Mouse (Mus musculus): ENCODE data around the gene 2010003K11Rik.
A peak's percentile ranks its signal among the peaks of the same experiment; 100 is the strongest.
"Not testable (repeated sequence)": the region's sequence is repeated elsewhere in the genome, so short reads cannot be mapped to it uniquely, and the experiment has no call there.

The 2010003K11Rik gene

GRCm38 (mm10) chr19:4461981-4462380, 36.4 kb downstream of the 2010003K11Rik start:
- DNase-seq (ENCODE audit: low spot score in 2 of 2): no peak

GRCm38 (mm10) chr19:4456227-4456626, 42.2 kb downstream of the 2010003K11Rik start:
- DNase-seq (ENCODE audit: low spot score in 2 of 2): peak in 1 of 2 experiments; percentile 50

GRCm38 (mm10) chr19:4455071-4455800, 43.1 kb downstream of the 2010003K11Rik start:
- no peak for DNase-seq (ENCODE audit: low spot score in 2 of 2)

- DNase-seq (ENCODE audit: low spot score in 2 of 2): not testable (repeated sequence)
Measured at GRCm38 (mm10) chr19:4454040-4454439, 44.3 kb downstream of the 2010003K11Rik start.

DNA sequence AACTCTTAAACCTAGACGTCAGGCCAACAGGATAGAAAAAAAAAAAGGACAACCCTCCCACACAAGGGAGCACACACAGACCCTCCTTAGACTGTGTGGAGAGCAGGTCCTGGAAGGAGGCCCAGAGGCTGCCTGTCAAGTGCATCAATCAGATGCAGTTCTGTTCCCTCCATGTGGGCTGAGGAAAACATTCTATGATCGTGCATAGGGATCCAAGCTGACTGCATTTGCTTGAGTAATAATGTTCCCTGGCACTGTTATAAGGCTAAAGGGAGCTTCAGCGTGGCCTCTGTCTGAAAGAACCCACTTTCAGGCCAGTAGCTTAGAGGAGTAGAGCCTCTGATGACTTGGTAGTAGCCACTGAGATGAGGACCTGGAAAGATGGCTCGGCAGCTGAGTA, 45.9 kb downstream of the 2010003K11Rik start:
- no peak for DNase-seq (ENCODE audit: low spot score in 2 of 2)

DNA sequence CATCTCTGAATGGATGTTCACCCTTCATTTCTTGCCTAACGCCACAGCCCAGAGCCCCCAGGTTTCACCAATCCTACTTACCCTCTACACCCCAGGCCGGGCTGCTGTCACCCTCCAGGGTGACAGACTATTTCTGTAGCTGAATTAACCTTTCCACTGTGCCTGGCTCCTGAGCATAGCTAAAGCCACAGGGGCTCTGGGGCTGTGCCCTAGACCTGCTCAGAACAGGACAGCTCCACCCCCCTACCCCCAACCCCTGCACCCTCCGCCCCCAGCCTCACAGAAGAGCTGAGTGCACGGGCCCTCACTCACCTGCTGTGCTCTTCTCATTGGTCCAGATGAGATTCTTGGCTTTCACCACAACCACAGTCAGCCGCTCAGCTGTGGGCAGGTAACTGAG, 46.4 kb downstream of the 2010003K11Rik start:
- DNase-seq (ENCODE audit: low spot score in 2 of 2): no peak

GRCm38 (mm10) chr19:4451098-4451497, 47.3 kb downstream of the 2010003K11Rik start:
- no peak for DNase-seq (ENCODE audit: low spot score in 2 of 2)

- DNase-seq (ENCODE audit: low spot score in 2 of 2): no peak
Measured at GRCm38 (mm10) chr19:4450666-4451065, 47.7 kb downstream of the 2010003K11Rik start.

- DNase-seq (ENCODE audit: low spot score in 2 of 2): no peak
Measured at GRCm38 (mm10) chr19:4449230-4449629, 49.2 kb downstream of the 2010003K11Rik start.

DNA sequence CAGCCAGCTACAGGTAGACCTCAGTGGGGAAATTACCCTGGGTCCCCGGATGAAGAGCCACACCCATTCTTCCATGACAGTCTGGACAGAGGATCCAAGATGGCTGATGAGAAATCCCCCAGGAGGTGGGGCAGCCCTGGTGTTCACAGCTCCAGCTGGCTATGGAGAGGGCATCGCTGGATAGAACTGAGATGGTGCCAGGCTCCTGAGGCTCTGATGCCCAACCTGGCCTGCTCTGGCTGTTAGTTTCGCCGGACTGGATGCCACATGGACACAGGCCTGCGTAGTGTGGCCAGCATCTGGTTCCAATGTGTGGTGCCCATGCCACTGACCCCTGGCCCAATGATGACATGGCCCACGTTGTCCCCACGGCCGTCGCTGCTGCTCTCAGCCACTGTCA, 50.9 kb downstream of the 2010003K11Rik start:
- DNase-seq (ENCODE audit: low spot score in 2 of 2): no peak
